Mouse (Mus musculus): ENCODE results near the gene Tdp2.

Tdp2 gene

DNA sequence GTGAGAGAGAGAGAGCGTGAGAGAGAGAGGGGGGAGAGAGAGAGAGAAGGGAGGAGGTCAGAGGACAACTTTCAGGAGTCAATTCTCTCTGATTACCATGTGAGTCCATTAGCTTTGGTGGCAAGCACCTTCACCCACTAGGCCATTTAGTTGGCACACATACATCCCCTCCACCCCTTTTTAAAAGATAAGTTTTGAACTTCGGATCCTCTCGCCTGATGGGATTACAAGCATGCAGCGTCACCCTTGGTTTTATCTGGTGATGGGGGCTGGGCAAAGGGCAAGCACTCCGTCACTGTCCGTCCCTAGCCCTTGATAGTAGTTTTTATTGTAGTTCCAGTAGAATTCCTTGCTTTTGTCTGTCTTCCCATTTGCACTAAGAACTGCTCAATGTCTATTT is 48.7 kb downstream of the Tdp2 start:
- DNase-seq (ENCODE audit: low read depth, low spot score), result no peak

DNA sequence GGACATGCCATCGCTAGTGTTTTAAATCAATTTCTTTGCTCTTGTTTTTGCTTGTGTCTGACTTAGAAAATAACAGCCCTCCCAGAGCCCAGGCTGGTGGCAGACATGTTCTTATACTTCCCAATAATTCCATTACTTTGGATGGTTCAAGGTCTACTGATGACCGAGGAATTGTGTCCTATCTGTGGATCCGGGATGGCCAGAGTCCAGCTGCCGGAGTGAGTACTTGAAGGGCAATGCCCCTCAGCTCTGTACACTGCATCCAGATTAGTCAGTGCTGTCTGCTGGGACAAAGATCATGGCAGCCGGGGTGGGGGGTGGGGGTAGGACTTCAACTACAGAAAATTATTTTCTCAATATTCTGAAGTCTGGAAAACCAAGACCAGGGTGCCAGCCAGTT is 49.2 kb downstream of the Tdp2 start:
- no peak for DNase-seq (ENCODE audit: low read depth, low spot score)

DNA sequence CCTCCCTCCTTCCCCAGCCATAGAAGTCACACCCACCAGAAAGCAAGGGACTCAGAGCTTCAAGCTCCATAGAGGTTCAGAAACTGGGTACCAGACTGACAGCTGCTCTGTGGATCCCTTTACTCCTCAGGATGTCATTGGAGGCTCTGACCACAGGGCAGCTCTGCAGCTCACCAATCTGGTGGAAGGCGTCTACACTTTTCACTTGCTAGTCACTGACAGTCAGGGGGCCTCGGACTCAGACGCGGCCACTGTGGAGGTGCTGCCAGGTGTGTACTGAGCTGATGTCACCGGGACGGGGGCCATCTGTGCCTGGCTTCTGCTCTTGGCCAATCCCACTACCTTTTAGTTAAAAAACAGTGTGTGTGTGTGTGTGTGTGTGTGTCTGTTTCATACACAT is 50.9 kb downstream of the Tdp2 start:
- no peak for DNase-seq (ENCODE audit: low read depth, low spot score)

DNA sequence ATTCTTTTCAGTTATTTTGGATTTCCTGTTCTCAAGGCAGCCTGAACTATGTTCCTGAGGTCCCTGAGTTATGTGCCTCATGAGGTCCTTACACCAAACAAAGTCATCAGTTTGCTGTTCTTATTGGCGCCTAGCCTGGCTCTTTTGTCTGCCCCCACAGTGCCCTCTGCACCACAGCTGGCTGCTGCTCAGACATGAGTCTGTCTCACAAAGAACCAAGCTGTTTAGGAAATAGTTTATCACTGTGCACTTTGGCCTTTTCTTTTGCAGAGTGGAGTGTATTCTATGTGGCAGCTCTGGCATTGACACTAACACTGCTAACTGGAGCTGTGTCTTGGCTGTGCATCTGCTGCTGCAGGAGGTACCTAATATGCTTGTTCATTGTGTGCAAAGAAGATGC is 58.1 kb downstream of the Tdp2 start:
- no peak for DNase-seq (ENCODE audit: low read depth, low spot score)

All from WW6 (cell line).